Mouse (Mus musculus): ENCODE results near the gene Urad. TPM values are rescaled to one million over a fixed set of nuclear protein-coding genes. Genes with fewer than 3 reads are reported as not detected.

Urad gene
- total RNA-seq, 2 experiments from 2014 or later, result 6.1 to 14.8 TPM

GRCm38 (mm10) chr5:147325931-147326330 is 3.7 kb upstream of the Urad start:
- DNase-seq, result no peak

GRCm38 (mm10) chr5:147323237-147323917 is 1.1 kb upstream of the Urad start:
- peak; percentile 87 for DNase-seq

DNA sequence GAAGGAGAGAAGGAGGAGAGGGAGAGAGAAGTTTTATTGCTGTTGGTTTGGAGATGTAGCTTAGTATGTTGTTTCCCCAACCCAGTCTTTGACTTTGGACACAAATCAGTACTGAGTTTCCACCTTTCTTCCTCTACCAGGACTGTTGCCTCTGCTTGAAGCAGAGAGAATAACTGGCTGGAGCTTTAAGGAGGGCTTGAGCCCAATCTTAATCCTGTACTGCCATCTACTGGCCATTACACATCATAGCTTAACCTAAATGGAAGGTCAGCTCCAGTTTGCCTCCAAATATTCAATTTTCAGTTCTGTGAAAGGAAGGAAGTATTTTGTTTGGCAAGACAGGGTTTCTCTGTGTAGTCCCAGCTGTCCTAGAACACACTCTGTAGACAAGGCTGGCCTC is 2.6 kb downstream of the Urad start:
- peak; percentile 26 for DNase-seq

- no peak for DNase-seq
These were observed 4.2 kb downstream of the Urad start for GRCm38 (mm10) chr5:147317991-147318390.

- no peak for DNase-seq
These were observed 4.9 kb downstream of the Urad start for GRCm38 (mm10) chr5:147317321-147317720.

GRCm38 (mm10) chr5:147315432-147316075 is 6.7 kb downstream of the Urad start:
- no peak for DNase-seq

DNA sequence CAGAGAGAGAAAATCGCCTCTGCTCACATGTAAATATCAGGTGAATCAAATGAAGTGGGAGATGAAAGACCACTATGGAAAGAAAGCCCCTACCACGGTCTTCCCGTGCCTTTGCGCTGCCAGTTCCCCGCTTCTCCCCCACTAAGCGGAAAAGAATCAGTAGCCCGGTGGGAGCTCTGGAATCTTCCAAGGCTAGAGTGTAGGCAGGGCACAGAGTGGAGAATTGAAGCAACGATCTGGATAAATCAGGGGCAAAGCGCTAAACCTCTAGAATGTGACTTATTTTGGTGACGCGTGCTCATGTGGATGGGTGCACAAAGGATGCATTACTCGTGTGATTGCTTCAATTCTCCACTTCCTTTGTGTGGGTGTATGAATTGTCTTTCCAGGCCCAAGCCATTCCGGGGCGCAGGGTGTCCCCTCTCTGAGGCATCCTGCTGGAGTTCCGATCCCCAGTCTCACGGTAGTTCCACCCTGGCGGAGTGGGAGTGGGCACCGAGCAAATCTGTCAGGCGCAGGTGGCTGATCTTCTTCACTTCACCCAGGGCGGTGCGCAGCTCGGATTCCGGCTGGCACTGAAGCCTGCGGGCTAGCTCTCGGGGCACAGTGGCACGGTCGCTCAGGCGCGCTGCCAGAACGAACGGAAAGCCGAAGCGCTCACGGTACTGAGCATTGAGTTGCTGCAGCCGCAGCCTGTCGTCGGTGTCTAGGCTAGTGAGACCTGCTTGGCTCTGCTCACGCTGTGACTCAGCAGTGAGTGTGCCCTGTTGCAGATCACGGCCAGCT is 7.4 kb downstream of the Urad start:
- DNase-seq, result peak; percentile 47

- DNase-seq, result no peak
These were observed 9.2 kb downstream of the Urad start for GRCm38 (mm10) chr5:147312830-147313685.

- no peak for DNase-seq
These were observed 12.5 kb downstream of the Urad start for GRCm38 (mm10) chr5:147309786-147310185.

- no peak for DNase-seq
These were observed 13.8 kb downstream of the Urad start for GRCm38 (mm10) chr5:147308451-147308850.

DNA sequence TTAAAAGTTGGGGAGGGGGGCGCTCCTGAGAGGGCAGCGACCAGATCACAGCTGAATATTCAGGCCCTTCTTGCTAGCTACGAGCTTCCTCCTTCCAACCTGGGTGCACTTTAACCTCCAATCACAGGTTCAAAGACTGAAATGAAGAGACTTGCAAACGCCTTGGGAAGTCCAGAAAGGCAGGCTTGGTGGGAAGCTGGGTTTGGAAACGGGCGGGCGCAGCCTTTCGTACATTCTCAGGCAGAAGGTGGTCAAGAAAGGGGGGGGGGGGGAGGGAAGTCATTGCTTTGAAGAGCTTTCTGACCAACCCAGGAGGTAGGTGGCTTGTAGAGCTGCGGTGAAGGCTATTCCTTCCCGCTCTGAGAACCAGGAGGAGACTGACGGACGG is 14.8 kb downstream of the Urad start:
- DNase-seq, result no peak

GRCm38 (mm10) chr5:147306638-147307397 is 15.4 kb downstream of the Urad start, which contains the start of gene Cdx2:
Cdx2 (minus strand) TSS chr5:147307270.
- no peak for DNase-seq

- no peak for DNase-seq
These were observed 16.2 kb downstream of the Urad start for GRCm38 (mm10) chr5:147305856-147306637.

DNA sequence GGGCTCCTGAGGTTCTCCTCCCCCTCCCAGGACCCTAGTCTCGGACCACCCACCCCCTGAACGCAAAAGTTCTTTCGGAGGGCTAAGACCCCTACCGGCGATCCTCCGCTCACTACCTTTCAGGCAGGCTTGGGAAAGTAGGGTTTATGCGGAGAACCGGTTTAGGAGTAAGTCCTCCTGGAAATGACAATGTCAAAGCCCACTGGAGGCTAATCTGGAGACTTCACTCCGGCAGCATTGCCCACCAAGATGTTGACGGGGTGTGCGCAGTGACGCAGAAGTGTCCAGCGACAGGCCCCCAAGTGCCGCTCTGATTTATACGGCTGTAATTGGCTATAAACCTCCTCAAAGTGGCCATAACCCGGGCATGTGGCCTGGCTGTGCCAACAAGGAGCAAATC is 17.1 kb downstream of the Urad start:
- no peak for DNase-seq

DNA sequence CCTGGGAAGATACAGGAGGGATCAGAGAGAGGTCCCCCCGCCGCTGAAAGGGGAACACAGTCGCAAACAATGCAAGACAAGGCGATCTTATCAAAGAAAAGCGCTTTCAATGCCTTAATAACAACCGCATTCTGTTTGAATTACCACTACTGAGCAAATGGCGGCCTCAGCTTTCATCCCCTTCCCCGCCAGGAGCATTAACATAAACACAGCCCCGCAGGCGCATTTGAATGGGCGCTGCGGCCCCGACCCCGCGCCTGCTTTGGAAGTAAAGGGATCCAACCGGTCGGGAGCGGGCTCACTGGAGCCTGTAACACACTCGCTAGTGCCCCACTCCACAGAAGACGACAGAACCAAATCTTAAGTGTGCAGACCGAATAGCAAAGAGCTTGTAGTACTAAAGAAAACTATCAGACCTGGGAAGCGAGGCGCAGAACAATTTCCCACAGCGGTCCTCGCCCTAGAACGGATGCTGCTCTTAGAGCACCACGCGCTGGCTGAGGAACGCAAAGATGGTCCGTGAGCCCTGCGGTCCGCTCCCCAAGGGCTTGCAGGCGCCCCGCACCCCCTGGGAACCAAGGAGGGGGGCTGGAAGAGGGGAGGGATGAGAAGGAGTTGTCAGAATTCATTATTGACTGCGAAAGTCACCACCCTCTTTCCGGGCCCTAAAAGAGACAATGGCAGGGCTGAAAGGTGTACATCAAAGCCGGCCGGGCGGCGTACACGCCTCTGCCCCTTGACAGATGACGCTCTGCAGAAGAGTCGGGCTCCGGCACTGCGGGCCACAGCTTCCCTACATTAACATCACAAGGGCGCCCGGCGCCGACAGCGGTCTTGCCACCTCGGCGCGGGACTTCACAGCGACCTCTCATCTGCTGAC is 17.7 kb downstream of the Urad start:
- no peak for DNase-seq

DNA sequence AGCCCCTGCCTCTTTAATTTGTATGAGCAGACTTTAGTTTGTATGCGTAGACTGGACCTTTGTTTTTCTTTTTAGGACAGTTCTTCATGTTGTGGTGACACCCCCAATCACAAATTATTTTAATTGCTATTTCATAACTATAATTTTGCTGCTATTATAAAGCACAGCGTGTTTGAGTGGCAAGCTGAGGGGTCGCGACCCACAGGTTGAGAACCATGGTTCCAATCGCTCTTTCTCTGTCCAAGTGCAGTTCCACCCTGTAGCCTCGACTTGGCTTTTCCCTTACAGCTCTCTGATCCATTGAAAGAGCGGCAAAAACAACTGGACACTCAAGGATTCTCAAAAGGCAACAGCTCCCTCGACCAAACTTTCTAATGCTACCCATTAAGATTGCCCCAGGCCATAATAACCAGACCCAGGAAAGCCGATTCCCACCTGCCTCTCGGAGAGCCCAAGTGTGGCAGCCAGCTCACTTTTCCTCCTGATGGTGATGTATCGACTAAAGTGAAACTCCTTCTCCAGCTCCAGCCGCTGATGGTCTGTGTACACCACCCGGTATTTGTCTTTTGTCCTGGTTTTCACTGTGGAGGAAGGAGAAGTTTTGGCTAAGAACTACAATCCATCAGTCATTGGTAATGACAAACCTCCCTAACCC is 19.4 kb downstream of the Urad start:
- no peak for DNase-seq

DNA sequence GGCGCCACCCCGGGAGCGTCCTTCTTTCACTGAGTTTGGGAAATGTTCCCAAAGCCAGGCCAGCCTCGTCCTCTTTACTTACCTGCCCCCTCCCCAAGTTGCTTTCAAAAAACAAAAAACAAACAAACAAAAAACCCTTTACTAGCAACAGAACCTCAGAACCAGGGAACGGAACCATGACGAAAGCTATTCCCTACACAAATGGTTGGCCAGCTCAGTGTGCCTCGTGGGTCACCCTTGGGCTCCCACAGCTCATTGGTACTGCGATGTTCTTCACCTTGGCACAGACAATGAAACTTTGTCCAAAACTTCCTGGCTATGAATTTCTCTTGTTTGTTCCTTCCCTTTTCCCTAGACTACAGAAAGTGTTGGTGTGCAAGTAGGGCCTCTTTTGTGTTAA is 20.1 kb downstream of the Urad start:
- no peak for DNase-seq

DNA sequence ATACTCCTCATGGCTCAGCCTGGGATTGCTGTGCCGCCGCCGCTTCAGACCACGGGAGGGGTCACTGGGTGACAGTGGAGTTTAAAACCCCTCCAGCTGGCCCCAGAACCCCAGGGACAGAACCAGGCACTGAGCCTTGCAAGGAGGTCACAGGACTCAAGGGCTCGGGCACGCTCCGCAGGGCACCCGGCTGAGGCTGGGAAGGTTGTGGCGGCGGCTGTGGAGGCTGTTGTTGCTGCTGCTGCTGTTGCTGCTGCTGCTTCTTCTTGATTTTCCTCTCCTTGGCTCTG is 20.5 kb downstream of the Urad start:
- no peak for DNase-seq

All from adrenal gland, postnatal 10 days (tissue).